Mouse (Mus musculus) erythroblast, embryonic 14.5 days (primary cell): Measurements from ENCODE around the gene Gm10490.

Experiments
- GATA1 ChIP-seq: IDR thresholded peaks from 2 replicates; pipeline ENCODE4 v1.6.1; 2012; ENCODE audit warnings: low read length, inconsistent platforms, mixed read lengths
- TAL1 ChIP-seq: IDR thresholded peaks from 3 replicates; pipeline ENCODE4 v1.6.1; 2012; ENCODE audit warnings: low read length, inconsistent platforms, mixed read lengths

- TF ChIP-seq GATA1, result no peak
- no peak for TF ChIP-seq TAL1
These were observed 44.0 kb upstream of the Gm10490 start for GRCm38 (mm10) chrX:7865343-7865742.
